8 mouse cellular contexts compared by ENCODE assay signal in genomic region chr16:4594814-4595526, GRCm38 (mm10). TPM values are rescaled to one million over a fixed set of nuclear protein-coding genes. Genes with fewer than 3 reads are reported as not detected.
A peak's percentile ranks its signal among the peaks of the same experiment; 100 is the strongest.
DNase-seq lines count a peak whose midpoint lies in the region; ATAC-seq and TF ChIP-seq lines count a peak whose summit lies in the region.

No protein-coding gene starts in this region.

- H3K36me3 ChIP-seq in liver, adult 2 months (ENCODE audit: control insufficient read depth, insufficient read depth, low read length) = no peaks in the 10 kb centered on the region
- H3K36me3 ChIP-seq in forebrain, embryonic 11.5 days (ENCODE audit: control insufficient read depth, insufficient read depth, low read length) = no peaks in the 10 kb centered on the region
- H3K36me3 ChIP-seq in intestine, postnatal 0 days (ENCODE audit: control insufficient read depth, insufficient read depth) = no peaks in the 10 kb centered on the region
- H3K36me3 ChIP-seq in myocyte (ENCODE audit: control insufficient read depth, insufficient read depth) = no peaks in the 10 kb centered on the region

- no peak for TF ChIP-seq POLR2A in liver, adult 2 months (IDR thresholded peaks at IDR 0.05; ENCODE audit: extremely low read depth, insufficient read depth, low read length)
- TF ChIP-seq POLR2A in myocyte (IDR thresholded peaks at IDR 0.05; ENCODE audit: insufficient read length, low read depth) = no peak

- H3K79me2 ChIP-seq in liver, adult 2 months (ENCODE audit: control insufficient read depth, insufficient read depth, low read length) = no peaks in the 10 kb centered on the region
- H3K79me2 ChIP-seq in myocyte (ENCODE audit: control insufficient read depth, insufficient read depth) = peaks cover 59% of the 10 kb centered on the region

- TF ChIP-seq CTCF in liver, adult 2 months (IDR thresholded peaks at IDR 0.05; ENCODE audit: low read depth, low read length) = no peak
- no peak for TF ChIP-seq CTCF in intestine, postnatal 0 days (IDR thresholded peaks at IDR 0.05; ENCODE audit: low read depth)

- peaks cover 5% of the 10 kb centered on the region for H3K4me1 ChIP-seq in liver, adult 2 months (ENCODE audit: control insufficient read depth, insufficient read depth, low read length)
- H3K4me1 ChIP-seq in forebrain, embryonic 11.5 days (replicated peaks; ENCODE audit: control insufficient read depth, insufficient read depth, low read length) = peaks cover 44% of the 10 kb centered on the region
- peaks cover 3% of the 10 kb centered on the region; the same call in 1 of the 2 replicates for H3K4me1 ChIP-seq in intestine, postnatal 0 days (replicated peaks; ENCODE audit: control insufficient read depth, insufficient read depth, low read length)

- 0 out of 2 replicates have a peak, but pooled peaks cover 5% of the 10 kb centered on the region for H3K27me3 ChIP-seq in liver, adult 2 months (ENCODE audit: control insufficient read depth, insufficient read depth, low read length)
- H3K27me3 ChIP-seq in forebrain, embryonic 11.5 days (ENCODE audit: control insufficient read depth, insufficient read depth, low read length) = no peaks in the 10 kb centered on the region
- no peaks in the 10 kb centered on the region for H3K27me3 ChIP-seq in intestine, postnatal 0 days (replicated peaks; ENCODE audit: control insufficient read depth, insufficient read depth, low read length)
- H3K27me3 ChIP-seq in myocyte (ENCODE audit: control insufficient read depth, insufficient read depth, insufficient read length) = no peaks in the 10 kb centered on the region

- H3K27ac ChIP-seq in liver, adult 2 months (replicated peaks; ENCODE audit: insufficient read depth, low read depth, low read length) = no peak overlapping the region
- peak overlapping the region; percentile 95 for H3K27ac ChIP-seq in forebrain, embryonic 11.5 days (ENCODE audit: low read depth, low read length)
- peak overlapping the region; percentile 75 for H3K27ac ChIP-seq in intestine, postnatal 0 days (ENCODE audit: low read depth, low read length)

- peak overlapping the region; percentile 93 for H3K4me2 ChIP-seq in forebrain, embryonic 11.5 days (ENCODE audit: low read depth, low read length, severe bottlenecking)
- H3K4me2 ChIP-seq in intestine, postnatal 0 days (replicated peaks; ENCODE audit: low read depth) = peak overlapping the region; percentile 96
- peak overlapping the region; percentile 99 for H3K4me2 ChIP-seq in myocyte (ENCODE audit: low read depth)

- no peak for DNase-seq in liver, adult 2 months (ENCODE audit: extremely low read depth, low read depth, low spot score)
- no peak for DNase-seq in liver
- peak; percentile 16 for DNase-seq in T-cell, adult 2 months (ENCODE audit: low spot score)
- no peak for DNase-seq in forebrain, embryonic 11.5 days (ENCODE audit: low spot score)
- no peak for DNase-seq in adrenal gland, postnatal 25 days
- no peak for DNase-seq in layer of hippocampus, adult 9-11 months

- WGBS in liver, adult 2 months = 6% methylated on average over 52 of the region's 52 CpGs
- WGBS in forebrain, embryonic 11.5 days = 0% methylated on average over 25 of the region's 52 CpGs
- WGBS in intestine, postnatal 0 days = under 1% methylated on average over 41 of the region's 52 CpGs

- H3K9me3 ChIP-seq in forebrain, embryonic 11.5 days (ENCODE audit: control insufficient read depth, low read length) = no peaks in the 10 kb centered on the region
- no peaks in the 10 kb centered on the region for H3K9me3 ChIP-seq in intestine, postnatal 0 days (ENCODE audit: control insufficient read depth)

- peak; percentile 47 for ATAC-seq in forebrain, embryonic 11.5 days (replicated peaks; ENCODE audit: low FRiP score)
- no peak for ATAC-seq in intestine, postnatal 0 days

- H3ac ChIP-seq in myocyte (ENCODE audit: control insufficient read depth, insufficient read length) = peak overlapping the region; percentile 70

- H3K9ac ChIP-seq in liver, adult 2 months (ENCODE audit: low read depth, low read length) = peak overlapping the region; percentile 63
- peak overlapping the region; percentile 94 for H3K9ac ChIP-seq in forebrain, embryonic 11.5 days (ENCODE audit: low read length)
- peak overlapping the region; percentile 80 for H3K9ac ChIP-seq in intestine, postnatal 0 days (ENCODE audit: low read depth, low read length)

- peak overlapping the region; percentile 61; the same call in 1 of the 2 replicates for H3K4me3 ChIP-seq in liver, adult 2 months (ENCODE audit: insufficient read depth, low read depth, low read length)
- peak overlapping the region; percentile 86 for H3K4me3 ChIP-seq in forebrain, embryonic 11.5 days (ENCODE audit: low read depth, low read length)
- peak overlapping the region; percentile 72 for H3K4me3 ChIP-seq in intestine, postnatal 0 days (ENCODE audit: low read depth, low read length)
- peak overlapping the region; percentile 87 for H3K4me3 ChIP-seq in myocyte

TF ChIP-seq in myocyte, 11 proteins besides CTCF, POLR2A, EP300 and RAD21:
- TF ChIP-seq E2F4 (IDR thresholded peaks at IDR 0.05; ENCODE audit: insufficient read depth) (no peak), MAX (IDR thresholded peaks at IDR 0.05; ENCODE audit: low read depth) (no peak), REST (IDR thresholded peaks at IDR 0.05; ENCODE audit: insufficient read depth, insufficient read length) (no peak), CEBPB (IDR thresholded peaks at IDR 0.05; ENCODE audit: insufficient read depth, poor library complexity, severe bottlenecking) (no peak), TCF3 (IDR thresholded peaks at IDR 0.05; ENCODE audit: insufficient read length, low read depth) (no peak), SRF (IDR thresholded peaks at IDR 0.05; ENCODE audit: control insufficient read depth, insufficient read length, low read depth) (no peak), POLR2AphosphoS2 (IDR thresholded peaks at IDR 0.05; ENCODE audit: insufficient read length, low read depth) (no peak), MYOD1 (IDR thresholded peaks at IDR 0.05; ENCODE audit: control insufficient read depth in 1 of 3, insufficient read length in 2 of 3, low read depth in 2 of 3) (no peak), USF1 (IDR thresholded peaks at IDR 0.05; ENCODE audit: low read depth) (no peak), TCF12 (IDR thresholded peaks at IDR 0.05; ENCODE audit: insufficient read depth, poor library complexity, severe bottlenecking) (no peak), MYOG (IDR thresholded peaks at IDR 0.05; ENCODE audit: control insufficient read depth in 1 of 3, insufficient read depth in 1 of 3, insufficient read length in 2 of 3, low read depth in 2 of 3) (no peak)

RNA-seq across cellular contexts. Expression of gene Glis2, which starts 0.5 kb away (rescaled TPM):
- 0.47 and 0.55 TPM in 2 replicates for total RNA-seq in liver, adult 2 months (2014; rRNA removed)
- polyA plus RNA-seq in liver, adult 2 months (2012; rRNA removed) = 1.7 and 2.5 TPM in 2 replicates
- 31.3 and 34.5 TPM in 2 replicates for polyA plus RNA-seq in forebrain, embryonic 11.5 days (2014; fragmentation: Nextera tagmentation; extraction: Ambion mirVana)
- polyA plus RNA-seq in intestine, postnatal 0 days (2015; fragmentation: Nextera tagmentation; extraction: Ambion mirVana) = 9.2 and 10.5 TPM in 2 replicates
- polyA plus RNA-seq in myocyte (2012; fragmentation: generic; extraction: Trizol) = 29.6 TPM
- 17.1 and 23.0 TPM in 2 replicates for total RNA-seq in adrenal gland, postnatal 25 days (2021)

RNA-seq across cellular contexts. Expression of gene Pam16, which starts 29.8 kb away (rescaled TPM):
- total RNA-seq in liver, adult 2 months (2014; rRNA removed) = 36.8 and 41.7 TPM in 2 replicates
- 10.8 and 13.5 TPM in 2 replicates for polyA plus RNA-seq in liver, adult 2 months (2012; rRNA removed)
- polyA plus RNA-seq in forebrain, embryonic 11.5 days (2014; fragmentation: Nextera tagmentation; extraction: Ambion mirVana) = 87.4 and 91.4 TPM in 2 replicates
- 63.3 and 72.1 TPM in 2 replicates for polyA plus RNA-seq in intestine, postnatal 0 days (2015; fragmentation: Nextera tagmentation; extraction: Ambion mirVana)
- 98.6 TPM for polyA plus RNA-seq in myocyte (2012; fragmentation: generic; extraction: Trizol)
- 81.9 and 83.4 TPM in 2 replicates for total RNA-seq in adrenal gland, postnatal 25 days (2021)

RNA-seq across cellular contexts. Expression of gene Tfap4, which starts 35.3 kb away (rescaled TPM):
- total RNA-seq in liver, adult 2 months (2014; rRNA removed) = 3.2 and 3.8 TPM in 2 replicates
- polyA plus RNA-seq in liver, adult 2 months (2012; rRNA removed) = 2.5 and 2.8 TPM in 2 replicates
- polyA plus RNA-seq in forebrain, embryonic 11.5 days (2014; fragmentation: Nextera tagmentation; extraction: Ambion mirVana) = 27.7 and 28.6 TPM in 2 replicates
- polyA plus RNA-seq in intestine, postnatal 0 days (2015; fragmentation: Nextera tagmentation; extraction: Ambion mirVana) = 9.3 and 10.8 TPM in 2 replicates
- 4.0 TPM for polyA plus RNA-seq in myocyte (2012; fragmentation: generic; extraction: Trizol)
- 8.3 and 10.4 TPM in 2 replicates for total RNA-seq in adrenal gland, postnatal 25 days (2021)

RNA-seq across cellular contexts. Expression of gene Vasn, which starts 44.8 kb away (rescaled TPM):
- 4.0 and 5.1 TPM in 2 replicates for total RNA-seq in liver, adult 2 months (2014; rRNA removed)
- polyA plus RNA-seq in liver, adult 2 months (2012; rRNA removed) = 12.6 and 18.0 TPM in 2 replicates
- 7.6 and 7.7 TPM in 2 replicates for polyA plus RNA-seq in forebrain, embryonic 11.5 days (2014; fragmentation: Nextera tagmentation; extraction: Ambion mirVana)
- polyA plus RNA-seq in intestine, postnatal 0 days (2015; fragmentation: Nextera tagmentation; extraction: Ambion mirVana) = 5.0 and 5.3 TPM in 2 replicates
- 34.7 TPM for polyA plus RNA-seq in myocyte (2012; fragmentation: generic; extraction: Trizol)
- total RNA-seq in adrenal gland, postnatal 25 days (2021) = 5.4 and 9.3 TPM in 2 replicates

RNA-seq across cellular contexts. Expression of gene Dnaja3, which starts 44.8 kb away (rescaled TPM):
- 76.3 and 81.0 TPM in 2 replicates for total RNA-seq in liver, adult 2 months (2014; rRNA removed)
- 37.7 and 43.1 TPM in 2 replicates for polyA plus RNA-seq in liver, adult 2 months (2012; rRNA removed)
- polyA plus RNA-seq in forebrain, embryonic 11.5 days (2014; fragmentation: Nextera tagmentation; extraction: Ambion mirVana) = 57.7 and 60.7 TPM in 2 replicates
- polyA plus RNA-seq in intestine, postnatal 0 days (2015; fragmentation: Nextera tagmentation; extraction: Ambion mirVana) = 37.9 and 38.6 TPM in 2 replicates
- 69.5 TPM for polyA plus RNA-seq in myocyte (2012; fragmentation: generic; extraction: Trizol)
- total RNA-seq in adrenal gland, postnatal 25 days (2021) = 117 and 125 TPM in 2 replicates
